Mouse (Mus musculus) ovary, postnatal 36 days (tissue): Measurements from ENCODE around the gene Arhgef16.

Source experiments
- DNase-seq: peaks from one replicate; pipeline ENCODE4 v3.0.0; 2022; ENCODE audit warnings: low spot score, mixed read lengths

Arhgef16 gene

DNA sequence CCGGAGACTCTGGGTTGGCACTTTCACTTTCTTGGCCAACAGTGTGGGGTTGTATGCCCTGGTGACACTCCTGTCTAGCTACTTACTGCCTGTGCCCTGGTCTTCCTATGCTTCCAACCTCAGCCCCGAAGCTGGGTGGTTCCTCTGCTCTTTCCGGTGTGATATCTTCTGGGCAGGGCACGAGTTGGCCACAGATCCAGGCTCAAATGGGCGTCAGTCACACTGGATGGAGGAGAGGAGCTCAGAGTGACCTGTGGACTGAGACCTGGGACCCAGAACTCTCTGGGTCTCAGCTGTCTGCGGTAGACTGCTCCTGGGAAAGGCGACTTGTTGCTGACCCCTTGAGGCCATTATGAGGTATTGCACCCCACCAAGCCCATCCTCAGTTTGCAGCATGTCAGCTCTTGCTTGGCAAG, at the start of gene Arhgef16:
TSS of gene Arhgef16 (minus strand) at position 211 of the 416 bp plus-strand sequence.
- peak; percentile 28 for DNase-seq

DNA sequence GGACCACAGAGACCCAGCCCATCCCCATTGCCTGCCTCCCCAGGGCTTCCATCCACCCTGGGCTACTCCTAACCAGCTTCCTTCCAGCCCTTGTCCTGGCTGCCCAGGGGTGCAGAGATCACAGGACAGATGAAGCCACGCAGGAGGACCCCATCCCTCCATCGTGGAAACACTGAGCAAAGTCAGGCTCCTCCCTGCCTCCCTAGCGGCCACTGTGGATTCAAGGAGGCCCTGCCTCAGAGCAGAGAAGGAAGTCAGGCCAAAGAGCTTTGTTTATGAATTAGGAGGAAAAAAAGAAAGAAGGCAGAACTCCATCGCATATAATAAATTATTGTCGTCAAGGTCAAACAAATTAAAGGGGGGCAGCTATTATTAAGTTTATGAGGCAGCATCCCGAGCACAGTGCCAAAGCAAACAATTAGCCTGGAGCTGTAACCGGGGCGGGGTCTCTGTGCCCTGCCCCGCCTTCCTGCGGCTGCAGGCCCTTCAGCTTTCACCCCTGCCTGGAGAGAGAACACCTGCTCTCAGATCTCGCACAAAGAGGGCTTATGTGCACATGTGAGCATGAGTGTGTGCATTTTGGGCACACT, 46.8 kb upstream of the Arhgef16 start:
- DNase-seq = no peak

DNA sequence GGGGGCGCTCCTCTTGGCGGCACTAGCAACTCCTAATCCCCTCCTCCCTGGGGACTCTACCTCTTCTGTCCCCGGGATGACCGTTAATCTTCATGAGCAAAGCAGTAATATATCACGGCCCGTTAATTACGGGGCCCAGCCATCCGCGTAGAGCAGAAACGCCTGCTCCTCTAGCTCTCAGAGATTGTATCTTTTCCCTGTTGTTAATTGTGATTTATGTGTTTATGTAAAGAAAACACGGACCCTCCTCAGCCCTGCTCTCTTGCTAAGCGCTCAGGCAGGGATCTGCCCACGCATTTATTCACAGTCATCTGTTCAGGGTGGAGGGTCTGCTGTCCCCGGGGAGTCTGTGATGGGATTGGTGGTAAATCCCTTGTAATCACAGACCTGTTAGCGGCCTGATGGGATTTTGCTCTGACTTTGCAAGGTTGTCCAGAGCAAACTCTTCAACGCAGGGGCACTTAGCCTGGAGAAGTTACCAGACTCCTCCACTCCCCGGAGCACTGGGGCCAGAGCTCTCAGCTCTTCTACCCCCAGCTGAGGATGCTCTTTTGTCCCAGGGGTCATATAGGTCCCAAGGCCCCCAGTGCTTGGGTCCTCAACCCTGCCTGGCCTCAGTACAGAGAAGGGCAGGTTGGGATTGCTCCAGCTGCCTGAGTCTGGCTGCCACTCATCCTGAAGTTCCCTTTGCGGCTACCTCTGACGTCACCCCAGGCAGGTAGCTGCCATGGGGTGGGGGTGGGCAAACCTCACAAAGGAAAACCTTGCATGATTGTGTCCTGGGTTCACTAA, 45.5 kb upstream of the Arhgef16 start:
- DNase-seq = no peak

DNA sequence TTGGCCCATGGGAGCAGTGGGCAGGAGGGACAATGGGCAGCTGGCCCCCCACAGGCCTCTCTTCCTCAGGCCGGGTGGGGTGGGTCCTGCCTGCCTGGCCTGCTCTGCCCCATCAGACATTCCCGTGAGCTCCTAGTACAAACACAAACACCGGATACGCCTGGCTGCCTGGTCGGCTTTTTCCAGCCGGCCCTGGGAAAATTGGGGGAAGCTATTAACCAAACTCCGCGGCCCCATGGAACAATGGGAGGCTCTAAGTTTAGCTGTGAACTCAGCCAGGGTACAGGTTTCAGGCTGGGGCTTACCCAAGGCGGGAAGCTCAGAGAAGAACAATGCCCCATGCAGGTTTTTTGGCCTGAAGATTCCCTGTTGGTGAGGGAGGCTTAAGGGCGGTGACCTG, 35.2 kb upstream of the Arhgef16 start:
- DNase-seq = no peak

DNA sequence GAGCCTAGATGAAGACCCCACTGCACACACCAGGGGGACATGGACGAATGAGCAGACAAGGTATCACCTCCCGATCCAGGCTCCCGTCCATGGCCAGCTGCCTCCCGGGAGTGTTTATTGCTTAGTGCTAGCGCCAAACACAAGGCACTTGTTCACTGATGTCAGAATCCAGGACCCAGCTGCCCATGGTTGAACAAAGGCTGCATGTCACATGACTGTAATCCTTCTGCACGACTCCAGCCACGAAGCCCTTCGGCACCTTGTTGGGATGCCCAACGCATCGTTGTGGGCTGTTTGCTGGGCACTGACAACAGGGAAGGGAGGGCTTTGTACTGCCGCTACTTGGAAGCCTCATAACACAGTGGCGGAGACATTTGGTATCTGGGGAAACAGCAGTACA, 34.3 kb upstream of the Arhgef16 start, which contains the start of gene B230104I21Rik:
TSS of gene B230104I21Rik (plus strand) at position 367 of the 400 bp plus-strand sequence.
- DNase-seq = no peak

DNA sequence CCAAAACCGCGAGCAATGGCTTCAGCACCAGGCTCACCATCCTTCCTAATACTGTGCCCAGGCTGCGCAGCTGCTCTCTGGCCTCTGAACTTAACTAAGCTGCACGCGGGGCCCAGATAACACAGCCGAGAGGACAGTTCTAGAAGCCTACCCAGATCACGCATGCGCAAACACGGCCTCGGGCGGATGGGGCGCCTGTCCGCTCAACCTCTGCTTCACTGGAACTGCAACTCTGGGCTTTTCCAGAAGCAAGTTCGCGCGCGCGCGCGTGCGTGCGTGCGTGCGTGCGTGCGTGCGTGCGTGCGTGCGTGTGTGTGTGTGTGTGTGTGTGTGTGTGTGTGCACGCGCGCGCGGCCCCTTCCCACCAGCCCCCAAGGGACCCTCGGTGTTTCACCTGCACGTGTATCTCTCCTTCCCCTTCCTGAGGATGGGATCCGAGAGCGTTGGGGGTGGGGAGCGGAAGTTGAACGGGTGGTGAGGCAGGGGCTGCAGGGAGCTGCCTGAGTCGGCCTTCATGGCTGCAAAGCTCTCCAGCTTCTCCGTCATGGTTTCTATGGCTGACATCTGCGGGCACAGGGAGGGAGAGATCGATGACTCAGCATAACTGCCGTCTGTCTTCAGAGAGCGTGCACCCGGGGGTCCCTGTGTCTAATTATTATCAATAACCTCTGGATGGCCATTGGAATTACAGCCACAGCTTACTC, 33.4 kb upstream of the Arhgef16 start:
- peak; percentile 40 for DNase-seq

DNA sequence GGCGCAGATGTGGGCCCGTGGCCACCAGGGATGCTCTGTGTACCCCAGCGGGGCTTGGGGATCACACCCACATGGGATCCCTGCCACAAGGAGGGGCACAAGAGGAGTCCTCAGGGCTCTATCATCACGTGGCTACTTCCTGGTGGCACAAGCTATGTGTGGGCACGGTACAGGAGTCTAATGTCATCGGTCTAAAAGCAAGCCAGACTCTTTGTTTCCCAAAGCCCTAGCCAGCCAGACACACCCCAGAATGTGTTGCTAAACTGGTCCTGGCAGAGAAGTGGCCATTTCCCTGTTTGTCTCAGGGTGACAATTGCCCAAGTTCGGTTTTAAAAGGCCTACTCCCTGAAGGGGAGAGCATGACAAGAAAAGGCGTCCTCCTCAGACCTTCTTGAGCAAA, 31.8 kb upstream of the Arhgef16 start:
- DNase-seq = no peak

DNA sequence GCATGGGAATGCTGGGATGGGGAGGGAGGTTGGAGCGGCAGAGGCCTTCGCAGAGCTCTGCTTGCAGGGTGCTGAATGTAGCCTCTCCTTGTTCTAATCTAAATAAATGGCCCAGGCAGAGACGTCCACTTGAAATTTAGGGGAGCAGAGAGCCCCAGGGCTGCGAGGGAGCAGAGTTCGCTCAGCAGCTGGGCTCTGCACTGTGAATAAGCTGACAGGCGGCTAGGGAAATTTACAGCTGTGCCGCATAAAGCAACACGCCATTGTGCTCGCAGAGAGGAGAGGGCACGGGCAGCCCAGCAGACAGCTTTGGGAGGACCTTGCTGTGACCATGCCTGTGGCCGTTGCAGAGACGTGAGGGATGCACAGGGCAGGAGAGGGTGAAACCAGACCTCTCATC, 29.8 kb upstream of the Arhgef16 start:
- DNase-seq = no peak

DNA sequence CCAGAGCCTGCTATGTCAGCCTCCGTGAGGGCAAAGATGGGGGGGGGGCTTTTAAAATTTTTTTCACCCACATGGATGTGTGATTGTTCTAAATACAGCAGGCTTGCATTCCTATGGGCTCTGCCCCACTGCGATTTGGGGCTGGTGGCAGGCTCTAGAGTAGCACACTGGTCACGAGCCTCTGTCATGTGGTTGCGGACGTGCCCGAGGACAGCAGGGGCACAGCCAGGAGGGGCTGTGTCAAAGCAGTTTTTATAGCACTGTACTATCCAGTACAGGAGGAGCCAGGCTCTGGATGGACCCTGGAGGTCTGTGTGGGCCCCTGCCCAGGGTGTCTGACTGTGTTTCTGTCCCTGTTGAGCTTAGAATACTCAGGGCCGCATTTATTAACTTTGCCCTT, 28.5 kb upstream of the Arhgef16 start:
- DNase-seq = no peak

DNA sequence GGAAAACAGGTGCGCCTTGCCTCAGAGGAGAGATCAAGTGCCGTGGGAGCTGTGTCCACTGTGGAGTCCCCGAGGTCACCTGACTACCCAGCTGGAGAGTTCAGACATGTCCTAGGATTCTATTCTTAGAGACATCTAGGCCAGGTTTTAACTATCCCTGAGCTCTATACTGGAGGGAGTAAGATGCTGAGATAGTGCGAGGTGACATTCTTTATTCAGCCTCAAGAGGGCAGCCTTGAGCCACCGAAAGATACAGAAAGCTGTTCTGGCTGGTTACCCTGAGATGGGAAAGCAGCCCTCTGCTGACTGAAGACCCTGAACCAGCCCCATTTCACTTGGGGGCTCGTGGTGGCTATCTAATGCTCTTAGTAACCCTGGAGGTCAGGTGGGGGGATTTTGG, 27.4 kb upstream of the Arhgef16 start:
- DNase-seq = peak; percentile 54

DNA sequence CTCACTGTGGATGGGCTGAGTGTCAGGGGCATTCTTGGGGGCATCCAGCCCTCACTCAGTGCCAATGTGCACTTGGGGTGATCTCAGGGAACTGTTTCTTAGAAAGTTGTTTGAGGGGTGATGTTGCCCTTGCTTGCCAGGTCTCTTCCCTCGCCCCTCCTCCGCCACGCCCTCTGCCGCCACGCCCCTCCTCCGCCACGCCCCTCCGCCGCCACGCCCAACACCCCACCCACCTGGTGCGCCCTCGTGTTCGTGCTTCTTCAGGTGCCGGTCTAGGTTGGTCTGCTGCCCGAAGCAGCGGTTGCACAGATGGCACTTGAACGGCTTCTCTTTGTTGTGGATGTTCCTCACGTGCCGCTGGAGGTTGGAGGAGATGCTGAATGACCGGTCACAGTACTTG, 27.0 kb upstream of the Arhgef16 start:
- no peak for DNase-seq

DNA sequence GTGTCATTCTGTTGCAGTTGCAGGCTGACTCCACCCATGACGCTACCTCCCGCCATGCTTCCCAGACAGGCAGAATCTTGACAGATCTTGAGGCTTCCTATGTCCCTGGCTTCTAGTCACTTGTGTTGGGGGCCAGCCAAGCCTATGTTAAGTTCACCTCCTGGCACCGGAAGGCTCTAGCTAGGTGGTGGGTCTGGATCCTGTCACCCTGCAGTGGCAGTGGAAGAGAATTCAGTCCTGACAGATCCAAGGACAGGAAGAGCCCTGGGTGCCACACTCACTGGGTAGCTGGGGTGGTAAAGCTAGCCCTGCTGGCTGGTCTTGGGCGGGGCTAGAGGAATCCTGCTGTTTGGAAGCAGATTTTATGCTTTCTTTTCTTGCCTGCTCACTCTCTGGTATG, 23.9 kb upstream of the Arhgef16 start:
- no peak for DNase-seq

DNA sequence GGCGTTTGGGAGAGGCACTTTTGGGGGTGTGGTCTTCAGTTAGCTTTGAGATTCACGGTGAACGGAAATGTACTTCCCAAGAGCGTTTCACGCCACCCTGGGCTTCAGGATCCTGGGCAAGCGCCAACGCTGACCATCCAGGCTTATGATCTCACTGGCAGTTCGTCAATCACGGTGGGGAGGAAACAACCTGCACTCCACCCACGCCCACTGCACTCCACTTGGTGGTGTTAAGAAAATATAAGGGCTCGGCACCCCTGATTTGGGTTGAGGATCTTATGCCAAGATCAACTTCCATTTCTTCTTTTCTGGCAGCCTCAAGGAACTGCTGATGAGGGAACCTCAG, 12.1 kb upstream of the Arhgef16 start:
- no peak for DNase-seq

DNA sequence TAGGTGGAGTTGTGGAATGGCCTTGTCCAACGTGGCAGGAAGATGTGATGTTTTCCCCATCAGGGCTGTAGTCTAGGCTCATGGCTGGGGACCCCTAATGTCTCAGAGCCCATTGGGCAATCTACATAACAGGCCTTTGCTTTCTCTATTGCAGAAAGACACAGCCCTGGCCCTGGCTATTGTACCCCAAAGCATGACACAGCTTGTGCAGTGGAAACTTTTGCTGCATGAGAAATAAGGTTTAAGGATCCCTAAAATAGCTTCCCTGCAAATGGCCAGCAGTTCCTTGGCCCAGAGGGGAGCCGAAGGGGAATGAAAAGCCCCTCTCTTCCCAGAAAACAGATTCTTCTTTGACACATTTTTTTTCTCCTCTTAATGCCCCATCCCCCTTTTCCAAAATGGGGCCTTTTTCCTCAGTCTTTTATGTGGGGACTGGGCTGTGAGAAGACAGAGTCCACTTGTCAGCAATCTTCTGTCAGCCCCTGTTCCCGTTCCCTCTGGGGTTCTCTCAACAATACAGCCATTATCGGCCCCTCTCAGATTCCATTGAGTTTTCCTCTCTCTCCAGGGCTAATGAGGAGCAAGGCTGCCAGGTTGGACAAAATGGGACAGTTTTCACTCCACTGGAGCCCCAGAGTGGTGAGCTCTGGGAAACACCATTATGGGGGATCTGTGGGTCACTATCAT, 11.6 kb upstream of the Arhgef16 start:
- DNase-seq = no peak

DNA sequence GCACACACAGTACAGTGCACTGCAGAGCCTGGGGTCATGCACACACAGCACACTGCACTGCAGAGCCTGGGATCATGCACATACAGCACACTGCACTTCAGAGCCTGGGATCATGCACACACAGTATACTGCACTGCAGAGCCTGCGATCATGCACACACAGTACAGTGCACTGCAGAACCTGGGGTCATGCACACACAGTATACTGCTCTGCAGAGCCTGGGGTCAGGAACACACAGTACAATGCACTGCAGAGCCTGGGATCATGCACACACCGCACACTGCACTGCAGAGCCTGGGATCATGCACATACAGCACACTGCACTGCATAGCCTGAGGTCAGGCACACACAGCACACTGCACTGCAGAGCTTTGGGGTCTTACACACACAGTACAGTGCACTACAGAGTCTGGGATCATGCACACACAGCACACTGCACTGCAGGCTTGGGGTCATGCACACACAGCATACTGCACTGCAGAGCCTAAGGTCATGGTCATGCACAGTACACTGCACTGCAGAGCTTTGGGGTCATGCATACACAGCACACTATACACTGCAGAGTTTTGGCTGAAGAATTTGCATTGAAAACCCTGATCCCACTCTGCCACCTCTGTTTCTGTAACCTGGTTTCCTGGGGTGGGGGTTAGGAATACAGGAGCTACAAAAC, 10.8 kb upstream of the Arhgef16 start:
- DNase-seq = no peak

DNA sequence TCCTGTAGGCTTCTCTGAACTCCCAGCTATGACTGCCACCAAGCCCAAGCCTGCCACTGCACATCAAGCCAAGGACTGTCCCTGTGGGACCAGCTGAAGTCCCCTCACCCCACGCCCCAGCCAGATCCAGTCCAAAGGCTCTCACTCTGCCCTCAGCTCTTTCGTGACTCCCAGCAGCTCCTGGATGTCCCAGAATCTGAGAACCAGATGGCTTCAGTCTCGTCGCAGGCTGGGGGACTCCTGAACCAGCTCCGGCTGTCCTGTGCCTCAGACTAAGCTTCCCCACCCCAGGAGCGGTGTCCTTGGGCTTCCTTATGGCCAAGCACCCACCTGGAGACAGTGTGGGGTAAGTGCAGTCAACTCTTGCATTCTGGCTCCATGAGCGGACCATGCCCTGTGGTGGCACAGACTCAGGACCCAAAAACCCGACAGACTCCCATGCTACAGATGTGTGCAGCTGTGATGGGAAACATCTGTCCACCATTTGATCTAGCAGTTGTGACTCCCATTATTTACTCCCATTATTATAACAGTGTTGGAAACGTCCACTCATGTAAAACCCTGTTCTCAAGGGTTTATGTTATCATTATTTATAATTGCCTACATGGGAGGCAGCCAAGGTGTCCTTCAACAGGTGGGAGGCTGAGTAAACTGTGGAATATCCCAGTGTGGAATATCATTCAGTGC, 9.2 kb upstream of the Arhgef16 start:
- DNase-seq = no peak

DNA sequence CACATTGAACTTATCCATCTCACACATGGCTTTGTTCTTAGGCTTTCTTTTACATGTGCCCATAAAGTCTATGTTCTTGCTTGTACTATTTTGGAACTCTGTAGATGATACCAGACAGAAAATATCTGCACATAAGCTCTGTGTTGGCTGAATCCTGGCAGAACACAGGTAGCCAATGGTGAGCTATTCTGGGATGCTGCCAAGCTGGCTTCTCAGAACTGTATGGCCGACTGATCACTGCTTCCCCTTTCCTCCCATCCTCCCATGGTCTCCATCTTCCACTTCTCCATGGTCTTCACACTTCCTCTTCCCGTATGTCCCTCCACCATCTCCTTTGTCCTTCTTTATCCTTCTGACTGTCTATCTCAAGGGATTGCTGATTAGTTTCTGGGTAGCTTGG, 7.7 kb upstream of the Arhgef16 start:
- no peak for DNase-seq

DNA sequence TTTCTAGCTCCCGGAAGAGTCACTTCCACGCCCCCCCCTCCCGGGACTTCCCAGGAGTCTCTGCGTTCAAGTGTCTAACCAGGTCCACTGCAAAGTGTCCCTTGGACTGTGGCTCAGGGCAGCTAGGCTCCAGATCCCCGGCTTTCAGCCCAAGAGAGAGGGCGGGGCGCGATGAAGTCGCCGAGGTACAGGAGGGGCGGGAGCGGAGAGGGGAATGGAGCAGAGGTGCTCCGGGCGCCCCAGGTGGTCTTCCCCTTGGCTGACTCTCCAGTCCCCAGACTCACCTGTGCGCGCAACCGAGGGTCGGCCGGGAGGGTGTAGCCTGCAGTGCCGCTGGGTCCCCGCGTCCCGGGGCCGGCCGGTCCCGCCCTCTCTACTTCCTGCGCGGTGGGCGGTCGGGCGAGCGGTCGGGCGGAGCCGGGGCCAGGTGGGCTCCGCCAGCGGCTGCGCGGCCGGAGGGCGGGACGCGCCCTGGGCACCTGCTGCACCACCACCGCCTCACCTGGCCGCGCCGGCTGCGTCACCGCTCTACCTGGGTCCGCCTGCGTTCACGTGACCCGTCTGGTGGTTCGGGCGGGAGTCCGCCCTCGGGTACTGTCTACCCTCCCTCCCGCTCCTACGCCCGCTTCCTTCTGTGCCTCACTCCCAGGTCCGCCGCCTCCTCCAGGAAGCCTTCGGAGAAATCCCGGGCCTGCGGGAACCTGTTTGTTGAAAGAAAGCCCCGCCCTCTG, 1.8 kb downstream of the Arhgef16 start:
- peak; percentile 41 for DNase-seq

DNA sequence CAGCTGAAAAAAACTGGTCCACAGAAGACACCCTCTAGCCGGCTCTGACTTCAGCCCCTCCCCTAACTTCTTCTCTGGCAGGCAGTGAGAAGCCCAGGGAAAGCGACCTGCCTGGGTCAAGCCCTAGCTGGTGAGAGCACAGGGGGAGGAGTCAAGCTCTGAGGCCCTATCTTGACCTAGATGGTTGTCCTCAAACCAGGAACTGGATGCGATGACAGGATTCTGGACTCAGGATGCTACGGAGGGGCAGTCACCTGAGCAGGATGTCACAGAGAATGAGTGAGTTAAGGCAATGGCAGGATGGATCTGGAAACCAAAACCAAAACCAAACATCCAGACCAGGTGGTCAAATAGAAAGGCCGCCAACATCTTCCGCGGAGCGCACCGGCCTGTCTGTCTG, 3.7 kb downstream of the Arhgef16 start:
- no peak for DNase-seq

DNA sequence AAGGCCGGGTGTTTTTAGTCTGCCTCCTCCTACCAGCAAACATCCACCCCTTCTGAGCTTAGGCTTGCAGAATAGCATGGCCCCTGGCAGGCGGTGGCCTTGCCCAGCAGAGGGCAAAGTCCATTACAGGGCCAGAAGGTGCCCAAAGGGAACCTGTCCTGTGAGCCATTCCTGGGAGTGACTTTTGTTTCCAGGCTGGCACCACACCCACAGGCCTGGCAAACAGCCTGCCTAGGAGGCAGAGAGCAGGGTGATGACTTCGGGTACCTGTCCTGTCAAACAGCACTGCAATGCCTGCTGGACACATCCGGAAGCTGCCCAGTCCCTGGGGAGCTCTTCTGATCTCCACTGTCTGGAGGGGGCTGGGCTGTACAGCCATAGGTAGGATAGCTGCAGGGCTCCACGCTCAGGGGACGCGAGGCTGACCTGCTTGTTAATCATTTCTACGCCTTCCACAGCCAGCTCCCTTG, 7.2 kb downstream of the Arhgef16 start:
- DNase-seq = no peak

DNA sequence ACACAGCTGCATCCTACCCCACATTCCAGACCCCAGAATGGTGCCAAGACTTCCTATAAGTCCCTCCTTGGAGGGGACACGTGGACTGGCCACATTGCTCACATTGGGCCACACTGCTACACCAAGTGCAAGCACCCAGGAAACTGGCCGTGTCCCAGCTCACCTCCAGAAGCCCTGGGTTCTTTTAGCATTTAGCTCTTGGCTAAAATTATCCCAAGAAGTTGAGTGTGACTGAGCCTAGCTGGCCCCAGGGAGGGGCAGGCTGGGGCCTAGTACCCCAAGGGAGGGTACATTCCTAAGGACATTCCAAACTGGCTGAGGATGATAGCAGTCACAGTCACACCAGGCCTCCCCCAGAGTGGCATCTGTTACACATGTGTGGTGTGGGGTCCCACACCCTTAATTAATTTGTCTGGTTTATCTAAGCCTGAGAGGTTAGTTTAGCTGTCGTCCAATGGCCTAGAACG, 7.7 kb downstream of the Arhgef16 start:
- DNase-seq = no peak
